Comparison of ENCODE assay signal across 8 mouse cellular contexts in the genomic region with DNA sequence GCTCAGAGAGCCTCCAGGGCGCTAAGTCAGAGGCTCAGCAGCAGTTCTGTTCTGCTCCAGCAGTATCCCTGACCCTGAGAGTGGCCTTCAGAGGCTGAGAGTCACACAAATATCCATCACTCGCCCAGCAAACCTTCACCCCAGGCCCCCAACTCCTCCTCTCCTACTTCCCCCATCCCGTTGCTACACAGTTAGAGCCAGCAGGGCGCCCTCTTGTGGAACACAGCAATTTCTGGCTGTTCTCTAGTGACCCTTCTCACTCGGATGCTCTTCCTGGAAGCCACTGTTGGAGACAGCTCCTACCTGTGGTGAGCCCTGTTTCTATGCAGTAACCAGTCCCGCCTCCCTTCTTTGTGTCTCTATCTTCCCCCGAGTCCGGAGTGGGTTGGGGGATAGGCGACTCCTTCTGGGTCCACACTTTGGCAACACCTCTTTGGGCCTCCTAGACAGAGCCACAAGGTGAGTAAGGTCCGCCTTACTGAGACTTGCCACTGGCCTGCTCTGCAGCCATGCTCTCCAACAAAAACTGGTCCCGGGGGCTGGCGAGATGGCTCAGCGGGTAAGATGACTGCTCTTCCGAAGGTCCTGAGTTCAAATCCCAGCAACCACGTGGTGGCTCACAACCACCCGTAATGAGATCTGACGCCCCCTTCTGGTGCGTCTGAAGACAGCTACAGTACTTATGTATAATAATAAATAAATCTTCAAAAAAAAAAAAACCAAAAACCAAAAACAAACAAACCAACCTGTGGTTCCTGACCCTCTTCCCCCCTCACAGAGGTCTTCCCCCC. TPM values are rescaled to one million over a fixed set of nuclear protein-coding genes. Genes with fewer than 3 reads are reported as not detected.
A peak's percentile ranks its signal among the peaks of the same experiment; 100 is the strongest.
DNase-seq lines count a peak whose midpoint lies in the region; ATAC-seq and TF ChIP-seq lines count a peak whose summit lies in the region.

No protein-coding gene starts in this region.

- peak overlapping the region; percentile 91 for H3K4me2 ChIP-seq in embryonic facial prominence, embryonic 15.5 days (replicated peaks)
- H3K4me2 ChIP-seq in heart, embryonic 11.5 days: peak overlapping the region; percentile 75
- peak overlapping the region; percentile 89 for H3K4me2 ChIP-seq in kidney, embryonic 15.5 days
- H3K4me2 ChIP-seq in liver, embryonic 13.5 days: peak overlapping the region; percentile 96
- peak overlapping the region; percentile 80 for H3K4me2 ChIP-seq in stomach, postnatal 0 days (replicated peaks; ENCODE audit: low read depth)

- no peak for TF ChIP-seq POLR2A in bone marrow, adult 2 months (IDR thresholded peaks at IDR 0.05; ENCODE audit: borderline replicate concordance, control insufficient read depth, low read depth, low read length)

- no peaks in the 10 kb centered on the region; the same call in 1 of the 2 replicates for H3K4me1 ChIP-seq in bone marrow, adult 2 months (ENCODE audit: control insufficient read depth, insufficient read depth, low read length)
- H3K4me1 ChIP-seq in embryonic facial prominence, embryonic 15.5 days: peaks cover 67% of the 10 kb centered on the region
- peaks cover 48% of the 10 kb centered on the region for H3K4me1 ChIP-seq in heart, embryonic 11.5 days (ENCODE audit: control insufficient read depth, insufficient read depth, low read length)
- H3K4me1 ChIP-seq in kidney, embryonic 15.5 days: peaks cover 75% of the 10 kb centered on the region
- peaks cover 67% of the 10 kb centered on the region for H3K4me1 ChIP-seq in liver, embryonic 13.5 days (replicated peaks)
- peaks cover 18% of the 10 kb centered on the region for H3K4me1 ChIP-seq in stomach, postnatal 0 days (replicated peaks; ENCODE audit: control insufficient read depth, insufficient read depth)

- no peaks in the 10 kb centered on the region for H3K9me3 ChIP-seq in embryonic facial prominence, embryonic 15.5 days (replicated peaks)
- no peaks in the 10 kb centered on the region for H3K9me3 ChIP-seq in heart, embryonic 11.5 days (replicated peaks; ENCODE audit: control insufficient read depth, low read length)
- no peaks in the 10 kb centered on the region for H3K9me3 ChIP-seq in kidney, embryonic 15.5 days (replicated peaks)
- no peaks in the 10 kb centered on the region for H3K9me3 ChIP-seq in liver, embryonic 13.5 days (replicated peaks)
- no peaks in the 10 kb centered on the region for H3K9me3 ChIP-seq in stomach, postnatal 0 days (ENCODE audit: control insufficient read depth, low read length)

- no peak for TF ChIP-seq EP300 in stomach, postnatal 0 days (optimal IDR thresholded peaks at IDR 0.05)

- peak; percentile 40; the same call in 1 of the 2 replicates for ATAC-seq in embryonic facial prominence, embryonic 15.5 days (ENCODE audit: insufficient number of reproducible peaks, low FRiP score, low TSS enrichment, low read depth)
- ATAC-seq in heart, embryonic 11.5 days (replicated peaks; ENCODE audit: insufficient number of reproducible peaks, low FRiP score, low TSS enrichment): no peak
- peak; percentile 26 for ATAC-seq in kidney, embryonic 15.5 days (replicated peaks; ENCODE audit: low FRiP score)
- peak; percentile 37 for ATAC-seq in liver, embryonic 13.5 days (ENCODE audit: low read depth)
- ATAC-seq in stomach, postnatal 0 days (ENCODE audit: low FRiP score, low TSS enrichment): 0 out of 2 replicates have a peak, but pooled peaks have one; percentile 14

- H3K36me3 ChIP-seq in embryonic facial prominence, embryonic 15.5 days: peaks cover 8% of the 10 kb centered on the region
- H3K36me3 ChIP-seq in heart, embryonic 11.5 days (ENCODE audit: control insufficient read depth, insufficient read depth, low read length): peaks cover 5% of the 10 kb centered on the region; the same call in 1 of the 2 replicates
- peaks cover 8% of the 10 kb centered on the region for H3K36me3 ChIP-seq in kidney, embryonic 15.5 days
- peaks cover 11% of the 10 kb centered on the region for H3K36me3 ChIP-seq in liver, embryonic 13.5 days
- 0 out of 2 replicates have a peak, but pooled peaks cover 3% of the 10 kb centered on the region for H3K36me3 ChIP-seq in stomach, postnatal 0 days (ENCODE audit: control insufficient read depth, insufficient read depth, low read length)

- H3K27me3 ChIP-seq in embryonic facial prominence, embryonic 15.5 days: peaks cover 30% of the 10 kb centered on the region
- H3K27me3 ChIP-seq in heart, embryonic 11.5 days (ENCODE audit: control insufficient read depth, insufficient read depth, low read length): peaks cover 20% of the 10 kb centered on the region
- H3K27me3 ChIP-seq in kidney, embryonic 15.5 days: peaks cover 18% of the 10 kb centered on the region
- peaks cover 47% of the 10 kb centered on the region for H3K27me3 ChIP-seq in liver, embryonic 13.5 days
- H3K27me3 ChIP-seq in stomach, postnatal 0 days (ENCODE audit: control insufficient read depth, insufficient read depth, low read length): no peaks in the 10 kb centered on the region

- 18% methylated on average over 18 of the region's 18 CpGs for WGBS in bone marrow, adult 2 months
- 12% methylated on average over 18 of the region's 18 CpGs for WGBS in embryonic facial prominence, embryonic 15.5 days
- WGBS in heart, embryonic 11.5 days (ENCODE audit: insufficient replicate concordance): 14% methylated on average over 18 of the region's 18 CpGs
- 19% methylated on average over 18 of the region's 18 CpGs for WGBS in kidney, embryonic 15.5 days
- WGBS in liver, embryonic 13.5 days (ENCODE audit: insufficient replicate concordance): 14% methylated on average over 18 of the region's 18 CpGs
- WGBS in stomach, postnatal 0 days: 16% methylated on average over 18 of the region's 18 CpGs

- 0 out of 2 replicates have a peak overlapping the region, but pooled peaks have one; percentile 90 for H3K9ac ChIP-seq in embryonic facial prominence, embryonic 15.5 days
- H3K9ac ChIP-seq in heart, embryonic 11.5 days (ENCODE audit: low read depth, low read length): peak overlapping the region; percentile 63; the same call in 1 of the 2 replicates
- peak overlapping the region; percentile 99; the same call in 1 of the 2 replicates for H3K9ac ChIP-seq in kidney, embryonic 15.5 days
- H3K9ac ChIP-seq in liver, embryonic 13.5 days: peak overlapping the region; percentile 92
- H3K9ac ChIP-seq in stomach, postnatal 0 days (ENCODE audit: low read length): peak overlapping the region; percentile 31; the same call in 1 of the 2 replicates

- peak overlapping the region; percentile 94 for H3K27ac ChIP-seq in bone marrow, adult 2 months (ENCODE audit: control insufficient read depth, insufficient read depth, low read depth, low read length, poor library complexity)
- H3K27ac ChIP-seq in embryonic facial prominence, embryonic 15.5 days (replicated peaks): peak overlapping the region; percentile 96
- peak overlapping the region; percentile 99 for H3K27ac ChIP-seq in heart, embryonic 11.5 days (ENCODE audit: low read depth, low read length)
- H3K27ac ChIP-seq in kidney, embryonic 15.5 days: peak overlapping the region; percentile 98
- peak overlapping the region; percentile 88 for H3K27ac ChIP-seq in liver, embryonic 13.5 days
- peak overlapping the region; percentile 99 for H3K27ac ChIP-seq in stomach, postnatal 0 days (replicated peaks)

- DNase-seq in CD4-positive helper T cell, adult 2 months (ENCODE audit: low read depth, low spot score): peak; percentile 90
- DNase-seq in liver, embryonic 13.5 days: peak; percentile 72
- DNase-seq in natural killer cell, adult 2 months (ENCODE audit: low spot score in 2 of 2): peak; percentile 76 to 86
- peak; percentile 84 for DNase-seq in stomach, postnatal 0 days (ENCODE audit: low spot score)

- peak; percentile 92 for TF ChIP-seq CTCF in bone marrow, adult 2 months (IDR thresholded peaks at IDR 0.05; ENCODE audit: control insufficient read depth, insufficient read depth, low read length)
- peak; percentile 91 for TF ChIP-seq CTCF in stomach, postnatal 0 days (IDR thresholded peaks at IDR 0.05; ENCODE audit: low read depth)

- peak overlapping the region; percentile 33 for H3K4me3 ChIP-seq in bone marrow, adult 2 months (replicated peaks; ENCODE audit: control insufficient read depth, low read depth, low read length)
- H3K4me3 ChIP-seq in embryonic facial prominence, embryonic 15.5 days (replicated peaks): peak overlapping the region; percentile 82
- H3K4me3 ChIP-seq in heart, embryonic 11.5 days (ENCODE audit: low read depth, low read length): peak overlapping the region; percentile 98
- peak overlapping the region; percentile 98 for H3K4me3 ChIP-seq in kidney, embryonic 15.5 days (replicated peaks)
- peak overlapping the region; percentile 83 for H3K4me3 ChIP-seq in liver, embryonic 13.5 days (replicated peaks)
- H3K4me3 ChIP-seq in stomach, postnatal 0 days (ENCODE audit: low read depth, low read length): peak overlapping the region; percentile 96

RNA-seq across cellular contexts. Expression of a gene that starts 0.8 kb away (rescaled TPM):
- polyA plus RNA-seq in bone marrow, adult 2 months (2011; ENCODE audit: insufficient read depth, insufficient read length, low replicate concordance, missing spikeins): 39.8 and 56.1 TPM in 2 replicates
- 84.9 and 112 TPM in 2 replicates for polyA plus RNA-seq in embryonic facial prominence, embryonic 15.5 days (2015; fragmentation: Nextera tagmentation; extraction: Ambion mirVana)
- polyA plus RNA-seq in heart, embryonic 11.5 days (2014; fragmentation: Nextera tagmentation; extraction: Ambion mirVana): 94.2 and 108 TPM in 2 replicates
- 53.7 and 56.7 TPM in 2 replicates for polyA plus RNA-seq in kidney, embryonic 15.5 days (2015; fragmentation: Nextera tagmentation; extraction: Ambion mirVana)
- 13.8 and 17.9 TPM in 2 replicates for polyA plus RNA-seq in liver, embryonic 13.5 days (2015; fragmentation: Nextera tagmentation; extraction: Ambion mirVana)
- polyA plus RNA-seq in stomach, postnatal 0 days (2015; fragmentation: Nextera tagmentation; extraction: Ambion mirVana): 84.5 and 98.2 TPM in 2 replicates

RNA-seq across cellular contexts. Expression of a gene that starts 3.2 kb away (rescaled TPM):
- 2.6 and 5.1 TPM in 2 replicates for polyA plus RNA-seq in bone marrow, adult 2 months (2011; ENCODE audit: insufficient read depth, insufficient read length, low replicate concordance, missing spikeins)
- 4.8 and 5.6 TPM in 2 replicates for polyA plus RNA-seq in embryonic facial prominence, embryonic 15.5 days (2015; fragmentation: Nextera tagmentation; extraction: Ambion mirVana)
- polyA plus RNA-seq in heart, embryonic 11.5 days (2014; fragmentation: Nextera tagmentation; extraction: Ambion mirVana): 2.8 and 4.2 TPM in 2 replicates
- 4.0 and 4.6 TPM in 2 replicates for polyA plus RNA-seq in kidney, embryonic 15.5 days (2015; fragmentation: Nextera tagmentation; extraction: Ambion mirVana)
- 0.40 and 0.71 TPM in 2 replicates for polyA plus RNA-seq in liver, embryonic 13.5 days (2015; fragmentation: Nextera tagmentation; extraction: Ambion mirVana)
- 11.3 and 12.1 TPM in 2 replicates for polyA plus RNA-seq in stomach, postnatal 0 days (2015; fragmentation: Nextera tagmentation; extraction: Ambion mirVana)

RNA-seq across cellular contexts. Expression of a gene that starts 31.0 kb away (rescaled TPM):
- 47.7 and 81.1 TPM in 2 replicates for polyA plus RNA-seq in bone marrow, adult 2 months (2011; ENCODE audit: insufficient read depth, insufficient read length, low replicate concordance, missing spikeins)
- 196 and 219 TPM in 2 replicates for polyA plus RNA-seq in embryonic facial prominence, embryonic 15.5 days (2015; fragmentation: Nextera tagmentation; extraction: Ambion mirVana)
- polyA plus RNA-seq in heart, embryonic 11.5 days (2014; fragmentation: Nextera tagmentation; extraction: Ambion mirVana): 141 and 156 TPM in 2 replicates
- polyA plus RNA-seq in kidney, embryonic 15.5 days (2015; fragmentation: Nextera tagmentation; extraction: Ambion mirVana): 255 and 266 TPM in 2 replicates
- polyA plus RNA-seq in liver, embryonic 13.5 days (2015; fragmentation: Nextera tagmentation; extraction: Ambion mirVana): 120 and 148 TPM in 2 replicates
- polyA plus RNA-seq in stomach, postnatal 0 days (2015; fragmentation: Nextera tagmentation; extraction: Ambion mirVana): 91.5 and 97.1 TPM in 2 replicates

RNA-seq across cellular contexts. Expression of a gene that starts 44.8 kb away (rescaled TPM):
- 0.29 and 5.8 TPM in 2 replicates for polyA plus RNA-seq in bone marrow, adult 2 months (2011; ENCODE audit: insufficient read depth, insufficient read length, low replicate concordance, missing spikeins)
- 25.0 and 28.4 TPM in 2 replicates for polyA plus RNA-seq in embryonic facial prominence, embryonic 15.5 days (2015; fragmentation: Nextera tagmentation; extraction: Ambion mirVana)
- polyA plus RNA-seq in heart, embryonic 11.5 days (2014; fragmentation: Nextera tagmentation; extraction: Ambion mirVana): 2.6 and 3.1 TPM in 2 replicates
- polyA plus RNA-seq in kidney, embryonic 15.5 days (2015; fragmentation: Nextera tagmentation; extraction: Ambion mirVana): 15.8 and 16.6 TPM in 2 replicates
- polyA plus RNA-seq in liver, embryonic 13.5 days (2015; fragmentation: Nextera tagmentation; extraction: Ambion mirVana): 2.5 and 2.9 TPM in 2 replicates
- polyA plus RNA-seq in stomach, postnatal 0 days (2015; fragmentation: Nextera tagmentation; extraction: Ambion mirVana): 20.7 and 21.2 TPM in 2 replicates

RNA-seq across cellular contexts. Expression of a gene that starts 55.6 kb away (rescaled TPM):
- polyA plus RNA-seq in bone marrow, adult 2 months (2011; ENCODE audit: insufficient read depth, insufficient read length, low replicate concordance, missing spikeins): 21.0 and 44.8 TPM in 2 replicates
- 12.4 and 17.5 TPM in 2 replicates for polyA plus RNA-seq in embryonic facial prominence, embryonic 15.5 days (2015; fragmentation: Nextera tagmentation; extraction: Ambion mirVana)
- polyA plus RNA-seq in heart, embryonic 11.5 days (2014; fragmentation: Nextera tagmentation; extraction: Ambion mirVana): 73.3 and 75.2 TPM in 2 replicates
- polyA plus RNA-seq in kidney, embryonic 15.5 days (2015; fragmentation: Nextera tagmentation; extraction: Ambion mirVana): 11.6 and 12.4 TPM in 2 replicates
- polyA plus RNA-seq in liver, embryonic 13.5 days (2015; fragmentation: Nextera tagmentation; extraction: Ambion mirVana): 6.7 and 7.5 TPM in 2 replicates
- 4.7 and 6.4 TPM in 2 replicates for polyA plus RNA-seq in stomach, postnatal 0 days (2015; fragmentation: Nextera tagmentation; extraction: Ambion mirVana)

Comparison
In these comparisons a context has a peak if more than half of its experiments do, and no peak if none do; other contexts are left out.
1. H3K4me3 ChIP-seq: peak in every context shown above with its lines; median percentile 98 in heart, embryonic 11.5 days; 98 in kidney, embryonic 15.5 days; 96 in stomach, postnatal 0 days; 83 in liver, embryonic 13.5 days; 82 in embryonic facial prominence, embryonic 15.5 days; 33 in bone marrow, adult 2 months.
2. H3K9ac ChIP-seq: peak in every context shown above with its lines; median percentile 99 in kidney, embryonic 15.5 days; 92 in liver, embryonic 13.5 days; 90 in embryonic facial prominence, embryonic 15.5 days; 63 in heart, embryonic 11.5 days; 31 in stomach, postnatal 0 days.